Mouse (Mus musculus) right cerebral cortex, postnatal 25 days (tissue): Measurements from ENCODE around the gene Rxra.

Source experiments
- DNase-seq: peaks from one replicate; pipeline ENCODE4 v3.0.0; 2022

Rxra gene

GRCm38 (mm10) chr2:27703852-27704640 is 27.8 kb downstream of the Rxra start:
- DNase-seq, result no peak

GRCm38 (mm10) chr2:27704641-27705040 is 28.4 kb downstream of the Rxra start:
- no peak for DNase-seq

GRCm38 (mm10) chr2:27710871-27711382 is 34.7 kb downstream of the Rxra start:
- no peak for DNase-seq

- no peak for DNase-seq
Measured at GRCm38 (mm10) chr2:27712626-27713025, 36.4 kb downstream of the Rxra start.

GRCm38 (mm10) chr2:27713378-27713777 is 37.1 kb downstream of the Rxra start:
- no peak for DNase-seq

GRCm38 (mm10) chr2:27714131-27714530 is 37.9 kb downstream of the Rxra start:
- DNase-seq, result no peak

- DNase-seq, result no peak
Measured at GRCm38 (mm10) chr2:27715221-27715620, 39.0 kb downstream of the Rxra start.

GRCm38 (mm10) chr2:27716339-27716738 is 40.1 kb downstream of the Rxra start:
- DNase-seq, result peak; percentile 21

- DNase-seq, result no peak
Measured at GRCm38 (mm10) chr2:27718191-27718590, 42.0 kb downstream of the Rxra start.

- no peak for DNase-seq
Measured at GRCm38 (mm10) chr2:27719601-27720000, 43.4 kb downstream of the Rxra start.

- DNase-seq, result no peak
Measured at GRCm38 (mm10) chr2:27721611-27722010, 45.4 kb downstream of the Rxra start.

- DNase-seq, result no peak
Measured at GRCm38 (mm10) chr2:27724729-27725316, 48.6 kb downstream of the Rxra start.

GRCm38 (mm10) chr2:27727994-27728854 is 52.0 kb downstream of the Rxra start:
- no peak for DNase-seq

GRCm38 (mm10) chr2:27729009-27729408 is 52.8 kb downstream of the Rxra start:
- DNase-seq, result no peak

- no peak for DNase-seq
Measured at GRCm38 (mm10) chr2:27730002-27730905, 54.0 kb downstream of the Rxra start.

- DNase-seq, result no peak
Measured at GRCm38 (mm10) chr2:27733021-27733420, 56.8 kb downstream of the Rxra start.

- DNase-seq, result no peak
Measured at GRCm38 (mm10) chr2:27734328-27734727, 58.1 kb downstream of the Rxra start.

GRCm38 (mm10) chr2:27734800-27735199 is 58.6 kb downstream of the Rxra start:
- no peak for DNase-seq

GRCm38 (mm10) chr2:27736802-27737201 is 60.6 kb downstream of the Rxra start:
- no peak for DNase-seq

- DNase-seq, result no peak
Measured at GRCm38 (mm10) chr2:27738396-27738795, 62.2 kb downstream of the Rxra start.

GRCm38 (mm10) chr2:27740091-27740608 is 63.9 kb downstream of the Rxra start:
- peak; percentile 83 for DNase-seq

- DNase-seq, result no peak
Measured at GRCm38 (mm10) chr2:27743177-27743576, 66.9 kb downstream of the Rxra start.
